Mouse (Mus musculus) liver, adult (tissue): Measurements from ENCODE around the gene St3gal4.

Experiments
- GATA4 ChIP-seq: IDR thresholded peaks from 2 replicates; pipeline ENCODE4 v1.6.1; 2014; ENCODE audit warnings: mild to moderate bottlenecking, low read length; ENCODE audit not compliant: insufficient replicate concordance

St3gal4 gene

DNA sequence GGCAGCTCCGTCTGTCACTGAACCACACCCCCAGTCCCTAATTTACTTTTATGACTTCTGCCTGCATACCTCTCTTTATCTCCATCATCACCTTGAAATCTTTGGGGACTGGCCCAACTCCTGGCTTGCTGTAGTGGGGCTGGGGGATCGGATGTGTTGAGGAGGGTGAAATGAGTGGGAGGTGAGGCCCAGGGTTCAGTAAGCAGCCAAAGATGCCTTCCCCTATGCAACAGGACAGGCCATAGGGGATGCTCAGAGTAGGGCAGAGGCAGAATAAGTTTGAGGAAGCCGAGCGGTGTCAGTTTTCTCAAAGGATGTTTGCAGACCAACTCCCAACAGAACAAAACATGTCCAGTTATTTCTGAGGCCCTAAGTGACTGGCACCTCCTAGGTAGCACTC is 3.8 kb downstream of the St3gal4 start:
- no peak for TF ChIP-seq GATA4

GRCm38 (mm10) chr9:35114234-35114633 is 4.8 kb downstream of the St3gal4 start:
- TF ChIP-seq GATA4 = no peak

GRCm38 (mm10) chr9:35111941-35112595 is 7.0 kb downstream of the St3gal4 start:
- no peak for TF ChIP-seq GATA4

DNA sequence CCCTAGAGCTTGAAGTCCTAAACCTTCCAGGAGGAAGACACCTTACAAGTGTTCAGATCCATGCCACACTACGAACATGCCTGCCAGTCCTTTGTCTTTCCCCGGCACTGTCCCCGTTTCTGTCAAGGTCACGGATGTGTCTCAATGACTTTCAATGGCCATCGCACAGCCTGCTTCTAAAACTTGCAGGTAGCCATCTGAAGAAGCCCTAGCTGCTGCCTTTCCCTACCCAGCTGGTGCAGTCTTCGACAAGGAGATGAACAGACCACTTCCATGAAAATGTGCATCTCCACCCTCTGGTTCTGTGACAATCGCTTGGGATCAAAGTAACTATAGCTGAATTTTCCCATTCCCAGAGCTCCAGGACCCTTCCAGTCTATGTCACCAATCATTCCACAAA is 7.6 kb downstream of the St3gal4 start:
- no peak for TF ChIP-seq GATA4

GRCm38 (mm10) chr9:35110567-35110966 is 8.5 kb downstream of the St3gal4 start:
- no peak for TF ChIP-seq GATA4

DNA sequence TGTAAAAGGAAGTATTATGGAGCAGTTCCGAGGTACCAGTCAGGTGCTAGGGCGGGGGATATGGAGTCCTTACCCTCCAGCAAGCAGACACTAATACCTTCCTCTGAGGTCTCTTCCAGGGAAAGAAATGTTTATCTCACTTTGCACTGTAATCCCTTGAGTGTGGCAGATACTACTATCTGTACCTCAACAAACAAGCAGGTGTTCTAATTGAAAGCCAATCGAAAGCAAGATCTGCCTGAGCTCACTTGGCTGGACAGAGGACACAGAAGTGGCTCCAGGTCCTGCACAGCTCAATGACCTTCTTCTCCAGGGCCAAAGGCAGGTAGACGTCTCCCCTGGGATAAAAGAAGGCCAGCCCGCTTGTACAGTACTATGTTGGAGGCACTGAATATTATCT is 9.0 kb downstream of the St3gal4 start:
- TF ChIP-seq GATA4 = no peak

DNA sequence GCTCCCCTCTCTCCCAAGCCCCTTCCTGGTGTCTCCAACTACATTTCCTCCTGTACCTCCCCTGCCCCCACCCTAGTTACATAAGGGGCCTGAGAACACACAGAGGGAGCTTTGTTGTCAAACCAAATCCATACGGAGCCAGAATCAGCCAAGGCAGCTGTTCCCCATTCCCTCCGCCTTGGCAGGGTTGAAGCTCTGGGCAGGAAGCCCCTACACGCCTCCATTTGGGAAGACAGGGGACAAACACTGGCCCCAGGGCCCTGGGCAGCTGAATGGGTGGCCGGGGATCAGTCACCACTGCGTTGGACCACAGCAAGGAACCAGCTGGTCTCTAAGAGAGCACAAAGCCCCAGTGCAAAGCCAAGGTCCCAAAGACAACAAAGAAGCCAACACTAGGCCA is 10.2 kb downstream of the St3gal4 start:
- TF ChIP-seq GATA4 = no peak

GRCm38 (mm10) chr9:35108066-35108465 is 11.0 kb downstream of the St3gal4 start:
- TF ChIP-seq GATA4 = no peak

DNA sequence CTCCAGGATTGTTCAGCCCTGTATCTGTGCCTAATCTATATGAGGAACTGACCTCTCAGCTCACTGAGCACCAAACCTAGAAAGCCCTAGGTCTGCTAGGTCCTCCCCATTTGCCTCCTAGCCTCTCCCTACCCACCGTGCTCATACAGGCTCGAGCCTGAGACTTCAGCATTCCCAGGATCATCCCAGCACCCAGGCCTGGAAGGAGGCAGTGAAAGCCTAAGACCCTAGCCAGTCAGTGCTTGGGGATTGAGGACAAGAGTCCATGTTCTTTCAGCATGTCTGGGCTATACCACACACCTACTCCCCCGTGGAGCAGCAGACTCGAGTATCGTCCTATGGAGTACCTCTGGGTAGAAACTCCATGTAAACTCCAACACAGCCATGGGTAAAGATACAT is 11.7 kb downstream of the St3gal4 start:
- no peak for TF ChIP-seq GATA4

DNA sequence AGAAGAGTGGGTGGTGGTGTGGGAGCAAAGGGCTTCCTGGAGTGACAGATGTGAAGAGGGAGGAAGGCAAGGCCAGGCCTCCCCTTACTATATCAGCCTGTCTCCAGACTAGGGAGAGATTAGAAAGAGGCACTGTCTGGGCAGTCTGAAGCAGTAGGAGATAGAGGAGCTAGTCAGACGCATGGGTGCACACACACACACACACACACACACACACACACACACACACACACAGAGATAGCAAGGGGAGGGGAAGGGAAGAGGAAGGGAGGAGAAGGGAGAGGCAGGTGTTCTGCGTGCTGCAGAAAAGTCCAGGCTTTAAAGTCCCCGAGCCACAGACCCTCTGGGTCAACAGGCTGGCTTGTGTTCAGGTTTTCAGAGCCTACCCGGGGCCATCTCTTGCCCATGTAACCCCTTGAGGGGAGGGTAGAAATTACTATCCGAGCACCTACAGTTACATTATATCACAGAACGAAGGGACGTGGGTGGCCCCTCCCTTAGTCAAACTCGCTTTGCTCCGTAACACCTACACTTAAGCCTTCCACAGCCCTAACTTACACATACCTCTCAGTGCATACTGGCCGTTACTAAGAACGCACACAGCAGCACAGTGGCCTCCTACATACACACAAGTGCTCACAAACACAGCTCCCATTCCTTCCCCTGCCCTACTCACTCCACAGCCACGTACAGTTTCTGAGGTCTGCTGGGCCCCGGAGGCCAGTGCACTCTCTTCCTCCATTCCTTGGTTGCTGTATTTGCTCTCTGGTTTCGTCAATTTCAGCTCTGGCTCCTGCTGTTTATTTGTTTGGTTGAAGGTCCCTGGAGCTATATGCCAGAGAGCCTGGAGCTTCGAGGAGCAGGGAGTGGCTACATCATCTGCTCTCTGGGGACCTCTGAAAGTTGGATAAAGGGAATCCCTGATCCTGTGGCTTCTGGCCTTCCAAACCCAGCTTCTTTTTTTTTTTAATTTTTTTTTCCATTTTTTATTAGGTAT is 12.9 kb downstream of the St3gal4 start:
- TF ChIP-seq GATA4 = peak; percentile 84

DNA sequence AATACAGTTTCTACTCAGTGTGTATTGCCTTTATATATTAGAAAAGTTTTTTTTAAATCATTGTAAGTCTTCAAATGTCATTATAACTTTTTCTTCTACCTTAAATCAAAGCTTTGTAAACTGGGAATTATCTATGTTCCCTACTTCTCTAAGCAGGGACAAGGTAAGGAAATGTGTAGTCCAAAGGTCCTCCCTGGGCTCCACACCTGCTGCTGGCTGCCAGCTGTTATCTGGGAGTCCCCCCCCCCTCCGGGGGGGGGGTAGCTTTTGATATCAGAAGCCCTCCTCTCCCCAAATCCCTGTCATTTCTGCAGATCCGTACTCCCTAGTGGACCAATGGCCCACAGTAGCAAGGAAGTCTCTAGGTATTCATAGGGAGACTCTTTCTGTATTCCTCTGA is 13.6 kb downstream of the St3gal4 start:
- no peak for TF ChIP-seq GATA4

GRCm38 (mm10) chr9:35104711-35105110 is 14.4 kb downstream of the St3gal4 start:
- no peak for TF ChIP-seq GATA4

DNA sequence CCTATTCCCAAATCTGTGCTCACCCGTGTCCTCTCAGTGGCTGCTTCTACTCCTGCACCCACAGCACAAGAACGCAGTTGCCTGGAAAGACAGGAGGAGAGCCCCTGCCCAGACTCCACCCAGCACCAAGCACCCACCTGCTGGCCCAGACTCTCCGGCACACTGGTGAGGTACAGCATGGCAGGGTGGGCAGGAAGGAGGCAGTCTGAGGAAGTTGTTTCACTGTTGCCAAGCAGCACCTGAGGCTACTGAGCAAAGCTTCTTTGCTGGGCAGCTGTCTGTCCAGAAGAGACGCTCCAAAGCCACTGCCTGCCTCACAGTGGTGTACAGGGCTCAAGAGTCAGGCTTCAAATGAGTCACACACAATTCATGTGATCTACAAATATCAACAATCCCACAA is 20.3 kb downstream of the St3gal4 start:
- no peak for TF ChIP-seq GATA4

GRCm38 (mm10) chr9:35097901-35098300 is 21.2 kb downstream of the St3gal4 start:
- TF ChIP-seq GATA4 = no peak

DNA sequence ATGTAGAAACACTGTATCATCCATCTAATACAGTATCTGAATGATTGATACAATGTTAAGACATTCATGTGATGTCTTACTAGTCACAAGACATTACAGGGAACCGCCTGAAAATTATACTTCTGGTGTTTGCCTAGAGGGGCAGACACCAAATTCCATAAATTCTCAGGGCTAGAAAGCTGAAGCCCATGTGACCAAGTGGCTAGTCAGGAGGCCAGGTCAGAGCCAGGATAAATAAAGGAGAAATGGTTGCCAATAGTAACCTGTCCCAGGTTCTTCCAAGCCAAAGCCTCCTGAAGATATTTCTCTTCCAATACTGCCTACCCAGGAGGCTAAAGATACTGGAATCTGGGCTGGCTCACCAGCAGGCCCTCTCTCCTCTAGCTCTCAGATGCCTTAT is 23.3 kb downstream of the St3gal4 start:
- no peak for TF ChIP-seq GATA4

DNA sequence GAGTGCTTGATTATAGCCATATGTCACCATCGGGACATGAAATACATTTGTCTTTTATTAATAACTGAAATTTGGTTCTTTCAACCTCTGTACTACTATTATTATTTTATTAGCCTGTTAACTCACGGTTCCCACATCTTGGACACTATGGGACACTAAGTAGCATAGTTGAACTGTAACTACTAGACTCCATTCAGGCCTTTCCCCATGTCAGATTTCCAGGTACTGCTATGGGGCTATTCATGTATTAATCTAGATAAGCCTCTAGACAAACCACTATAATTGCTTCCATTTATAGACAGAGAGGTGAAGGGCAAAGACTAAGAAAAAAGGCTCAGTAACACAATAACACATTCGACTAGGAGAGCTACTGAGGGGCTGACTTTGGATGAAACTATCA is 25.7 kb downstream of the St3gal4 start:
- TF ChIP-seq GATA4 = no peak
